ENCODE assay signal across 8 mouse cellular contexts in genomic region chr1:180483399-180484291, GRCm38 (mm10). TPM values are rescaled to one million over a fixed set of nuclear protein-coding genes. Genes with fewer than 3 reads are reported as not detected.
DNase-seq lines count a peak whose midpoint lies in the region; ATAC-seq and TF ChIP-seq lines count a peak whose summit lies in the region.

Stum (minus strand) TSS chr1:180483504.

- H3K4me3 ChIP-seq in hindbrain, embryonic 14.5 days (replicated peaks; ENCODE audit: low read length), result peak within 1 kb of the TSS; percentile 46

- TF ChIP-seq CTCF in Patski (IDR thresholded peaks at IDR 0.05), result peak; percentile 87

- H3K27me3 ChIP-seq in Patski, result peaks cover 65% of the 10 kb centered on the region
- peaks cover 36% of the 10 kb centered on the region for H3K27me3 ChIP-seq in hindbrain, embryonic 14.5 days (ENCODE audit: control insufficient read depth, insufficient read depth, low read length)

- no peaks in the 10 kb centered on the region for H3K9me3 ChIP-seq in hindbrain, embryonic 14.5 days (ENCODE audit: control insufficient read depth, low read length)

- peak within 1 kb of the TSS; percentile 74 for H3K4me2 ChIP-seq in hindbrain, embryonic 14.5 days (replicated peaks)

- H3K4me1 ChIP-seq in hindbrain, embryonic 14.5 days (replicated peaks; ENCODE audit: control insufficient read depth, insufficient read depth, low read length), result peaks cover 12% of the 10 kb centered on the region

- POLR2A ChIA-PET in Patski (lab: Charles Lee), result interaction anchor here (0.6 kb wide), 1 partner anchor 36 kb away, joined by 6 read pairs; no protein-coding TSS in a partner anchor

- 0 out of 2 replicates have a peak within 1 kb of the TSS, but pooled peaks have one; percentile 4 for H3K27ac ChIP-seq in hindbrain, embryonic 14.5 days

- H3K36me3 ChIP-seq in hindbrain, embryonic 14.5 days (replicated peaks; ENCODE audit: control insufficient read depth, insufficient read depth), result no peaks in the 10 kb centered on the region

- ATAC-seq in Patski, result peak; percentile 2
- ATAC-seq in hindbrain, embryonic 14.5 days (ENCODE audit: low FRiP score), result peak; percentile 73

- H3K9ac ChIP-seq in hindbrain, embryonic 14.5 days, result peak within 1 kb of the TSS; percentile 66

- CTCF ChIA-PET in Patski (lab: Charles Lee), result interaction anchor here (1.0 to 1.2 kb wide), 3 partner anchors 10 to 49 kb away, joined by 3 to 5 read pairs (median 4); no protein-coding TSS in a partner anchor

- in situ Hi-C loops in Patski (cut with MboI; ENCODE audit: low pct_unique_long_range_greater_than_20kb), result no loop called here

- DNase-seq in Patski (ENCODE audit: low read depth, low spot score), result peak; percentile 4
- DNase-seq in cerebellum, adult 9-11 months, result peak; percentile 72
- DNase-seq in frontal cortex, postnatal 14 days (ENCODE audit: low spot score in 2 of 2), result peak; percentile 56 to 59
- DNase-seq in hindbrain, embryonic 14.5 days (ENCODE audit: low spot score), result peak; percentile 77
- peak; percentile 69 to 77 for DNase-seq in layer of hippocampus, postnatal 25 days (ENCODE audit: extremely low spot score in 1 of 2, low spot score in 1 of 2)
- DNase-seq in lung, postnatal 25 days (ENCODE audit: low spot score), result peak; percentile 75
- DNase-seq in right cerebral cortex, adult 18-20 months, result peak; percentile 72
- peak; percentile 81 for DNase-seq in urinary bladder, postnatal 14 days (ENCODE audit: low spot score)

- 2% methylated on average over 30 of the region's 40 CpGs for whole genome bisulfite sequencing in hindbrain, embryonic 14.5 days

RNA-seq across cellular contexts. Expression of gene Stum, which starts in this region (rescaled TPM):
- polyA plus RNA-seq in Patski (2021), result not detected
- polyA plus RNA-seq in hindbrain, embryonic 14.5 days (2014; fragmentation: Nextera tagmentation; extraction: Ambion mirVana), result 15.6 and 16.1 TPM in 2 replicates
- 100 to 1,000 TPM; 309 to 310 TPM for total RNA-seq in layer of hippocampus, postnatal 25 days (2021)

Comparison
In these comparisons a context has a peak if more than half of its experiments do, and no peak if none do; other contexts are left out.
1. Peak in every context shown above with its lines: DNase-seq, ATAC-seq, H3K4me3 ChIP-seq and H3K27ac ChIP-seq.
2. RNA of gene Stum (polyA plus RNA-seq): 15.6 to 16.1 TPM in hindbrain, embryonic 14.5 days; not detected in Patski (single experiment); every median in the first group is over 10 times any median in the second.
3. Peak in DNase-seq and ATAC-seq in Patski; RNA of the gene not detected or under 1 TPM.
4. DNase-seq: peak in every context shown above with its lines; median percentile 81 in urinary bladder, postnatal 14 days; 77 in hindbrain, embryonic 14.5 days; 75 in lung, postnatal 25 days; 73 in layer of hippocampus, postnatal 25 days; 72 in cerebellum, adult 9-11 months; 72 in right cerebral cortex, adult 18-20 months; 58 in frontal cortex, postnatal 14 days; 4 in Patski.